Mouse (Mus musculus) MEL (cell line): ENCODE data around the gene Gm9918. TPM values are rescaled to one million over a fixed set of nuclear protein-coding genes. Genes with fewer than 3 reads are reported as not detected.

ENCODE experiments used
- DNase-seq: peaks from one replicate; pipeline ENCODE4 v3.0.0; 2011; ENCODE audit warnings: low read depth, low spot score
- H3K27ac ChIP-seq: 2 replicates; pipeline ENCODE4 v1.5.1; 2012; ENCODE audit warnings: low read depth, mild to moderate bottlenecking, control low read depth, low read length, moderate library complexity; ENCODE audit not compliant: control insufficient read depth
- H3K27me3 ChIP-seq, 2 experiments: fragments of 150-350 bp in 1 of 2; sonication (generic) in 1 of 2; 2 replicates each; pipeline ENCODE4 v1.6.1; 2012; ENCODE audit warnings: low read length in 2 of 2, mild to moderate bottlenecking in 2 of 2, improper control_type of control experiment in 1 of 2, moderate library complexity in 1 of 2; ENCODE audit not compliant: insufficient read depth in 2 of 2, control insufficient read depth in 1 of 2
- H3K36me3 ChIP-seq, 2 experiments: 2 replicates each; pipeline ENCODE4 v1.6.1; 2012 to 2014; ENCODE audit warnings: low read length in 2 of 2, improper control_type of control experiment in 1 of 2, inconsistent platforms in 1 of 2, mild to moderate bottlenecking in 1 of 2; ENCODE audit not compliant: insufficient read depth in 2 of 2, control insufficient read depth in 1 of 2
- H3K4me1 ChIP-seq, 2 experiments: fragments of 150-350 bp in 1 of 2; sonication (generic) in 1 of 2; 2 replicates each; pipeline ENCODE4 v1.6.1; 2012; ENCODE audit warnings: low read length in 2 of 2, improper control_type of control experiment in 1 of 2, mild to moderate bottlenecking in 1 of 2; ENCODE audit not compliant: insufficient read depth in 2 of 2, control insufficient read depth in 1 of 2
- H3K4me3 ChIP-seq, 2 experiments: fragments of 150-350 bp in 1 of 2; sonication (generic) in 1 of 2; 2 replicates each; pipeline ENCODE4 v1.5.1; 2012; ENCODE audit warnings: low read depth in 2 of 2, low read length in 2 of 2, mild to moderate bottlenecking in 2 of 2, moderate library complexity in 2 of 2, control low read depth in 1 of 2, improper control_type of control experiment in 1 of 2; ENCODE audit not compliant: control insufficient read depth in 1 of 2, insufficient read depth in 1 of 2
- H3K79me2 ChIP-seq: 2 replicates; pipeline ENCODE4 v1.6.1; 2012; ENCODE audit warnings: mild to moderate bottlenecking, low read length, moderate library complexity; ENCODE audit not compliant: control insufficient read depth, poor library complexity, insufficient read depth
- H3K9ac ChIP-seq: 2 replicates; pipeline ENCODE4 v1.6.1; 2012; ENCODE audit warnings: low read depth, mild to moderate bottlenecking, control low read depth, low read length, moderate library complexity; ENCODE audit not compliant: control insufficient read depth, poor library complexity, severe bottlenecking
- H3K9me3 ChIP-seq: fragments of 150-350 bp; sonication (generic); replicated peaks from 2 replicates; pipeline ENCODE4 v1.6.1; 2012; ENCODE audit warnings: mild to moderate bottlenecking, low read length, improper control_type of control experiment, moderate library complexity; ENCODE audit not compliant: insufficient read depth
- BHLHE40 ChIP-seq: IDR thresholded peaks from 2 replicates; pipeline ENCODE4 v1.6.1; 2012; ENCODE audit warnings: low read depth, mild to moderate bottlenecking, inconsistent platforms, low read length, improper control_type of control experiment, borderline replicate concordance
- CHD1 ChIP-seq: IDR thresholded peaks from 2 replicates; pipeline ENCODE4 v1.6.1; 2012; ENCODE audit warnings: low read depth, mild to moderate bottlenecking, inconsistent platforms, low read length, improper control_type of control experiment
- CHD2 ChIP-seq: IDR thresholded peaks from 2 replicates; pipeline ENCODE4 v1.6.1; 2011; ENCODE audit warnings: low read length, improper control_type of control experiment
- ELF1 ChIP-seq: IDR thresholded peaks from 2 replicates; pipeline ENCODE4 v1.6.1; 2014; ENCODE audit warnings: low read depth, mild to moderate bottlenecking, inconsistent platforms, low read length, improper control_type of control experiment, moderate library complexity
- EP300 ChIP-seq, 2 experiments: IDR thresholded peaks; 2 replicates each; pipeline ENCODE4 v1.6.1; 2011; ENCODE audit warnings: improper control_type of control experiment in 2 of 2, low read length in 2 of 2, low read depth in 1 of 2, mild to moderate bottlenecking in 1 of 2
- ETS1 ChIP-seq: IDR thresholded peaks from 2 replicates; pipeline ENCODE4 v1.6.1; 2012; ENCODE audit warnings: low read depth, mild to moderate bottlenecking, inconsistent platforms, low read length, improper control_type of control experiment, moderate library complexity
- HCFC1 ChIP-seq: IDR thresholded peaks from 2 replicates; pipeline ENCODE4 v1.6.1; 2012; ENCODE audit warnings: low read depth, mild to moderate bottlenecking, inconsistent platforms, low read length, improper control_type of control experiment, moderate library complexity
- MXI1 ChIP-seq: IDR thresholded peaks from 2 replicates; pipeline ENCODE4 v1.6.1; 2011; ENCODE audit warnings: mild to moderate bottlenecking, low read depth, low read length, improper control_type of control experiment
- NELFE ChIP-seq: IDR thresholded peaks from 2 replicates; pipeline ENCODE4 v1.6.1; 2011; ENCODE audit warnings: low read depth, low read length, improper control_type of control experiment
- NRF1 ChIP-seq: IDR thresholded peaks from 2 replicates; pipeline ENCODE4 v1.6.1; 2014; ENCODE audit warnings: low read depth, mild to moderate bottlenecking, inconsistent platforms, low read length, improper control_type of control experiment, moderate library complexity; ENCODE audit not compliant: poor library complexity, insufficient read depth, severe bottlenecking
- POLR2AphosphoS2 ChIP-seq: IDR thresholded peaks from 2 replicates; pipeline ENCODE4 v1.6.1; 2011; ENCODE audit warnings: low read length, improper control_type of control experiment
- RAD21 ChIP-seq: IDR thresholded peaks from 2 replicates; pipeline ENCODE4 v1.6.1; 2011; ENCODE audit warnings: mild to moderate bottlenecking, low read depth, low read length, improper control_type of control experiment
- TCF12 ChIP-seq: IDR thresholded peaks from 2 replicates; pipeline ENCODE4 v1.6.1; 2014; ENCODE audit warnings: low read depth, mild to moderate bottlenecking, inconsistent platforms, low read length, improper control_type of control experiment, moderate library complexity
- USF1 ChIP-seq: IDR thresholded peaks from 2 replicates; pipeline ENCODE4 v1.6.1; 2014; ENCODE audit warnings: low read depth, mild to moderate bottlenecking, inconsistent platforms, low read length, improper control_type of control experiment, moderate library complexity
- USF2 ChIP-seq, 2 experiments: IDR thresholded peaks; 2 replicates each; pipeline ENCODE4 v1.6.1; 2011 to 2012; ENCODE audit warnings: improper control_type of control experiment in 2 of 2, low read length in 2 of 2, borderline replicate concordance in 1 of 2, inconsistent platforms in 1 of 2, low read depth in 1 of 2, mild to moderate bottlenecking in 1 of 2; ENCODE audit not compliant: insufficient read depth in 1 of 2
- polyA plus RNA-seq, 2 experiments: library from polyadenylated mRNA; stranded (reverse) in 1 of 2; unstranded in 1 of 2; fragments of >175 nt in 1 of 2; fragments of >200 nt in 1 of 2; gene quantifications; 2 replicates each; pipeline versions ENCODE4 v1.2.1 to v1.2.4; 2012; ENCODE audit warnings: low replicate concordance in 2 of 2, low read depth in 1 of 2; ENCODE audit not compliant: insufficient read length in 2 of 2, insufficient read depth in 1 of 2, missing spikeins in 1 of 2
- total RNA-seq: library from RNA; depleted of rRNA; stranded (reverse); fragments of 300-350 nt; gene quantifications from 2 replicates; pipeline ENCODE4 v1.2.3, GENCODE M21; 2012

Gene Gm9918
- total and polyA plus RNA-seq, 3 experiments: 0.04 TPM; not detected in 2

GRCm38 (mm10) chr15:102240607-102241006 lies 29.8 kb upstream of the Gm9918 start:
- Histone ChIP-seq H3K36me3 (peaks cover 0 to 7% of the 10 kb centered on the region in 2 experiments; a peak in 2 of 4 replicates), H3K27ac (no peak overlapping the region), H3K9ac (no peak overlapping the region), H3K9me3 (no peaks in the 10 kb centered on the region), H3K4me1 (peaks cover 3 to 21% of the 10 kb centered on the region in 2 experiments), H3K4me3 (no peak overlapping the region), H3K27me3 (peaks cover 5 to 8% of the 10 kb centered on the region in 2 experiments; a peak in 3 of 4 replicates), H3K79me2 (no peaks in the 10 kb centered on the region)
- DNase-seq: no peak
- TF ChIP-seq POLR2AphosphoS2 (no peak), MXI1 (no peak), EP300 (IDR thresholded peaks at IDR 0.05; ENCODE audit: low read depth in 1 of 2, low read length in 2 of 2) (no peak), CHD1 (no peak), CHD2 (no peak)

GRCm38 (mm10) chr15:102242404-102243228 lies 27.7 kb upstream of the Gm9918 start:
- H3K9me3 ChIP-seq: no peaks in the 10 kb centered on the region
- DNase-seq: no peak
- H3K4me3 ChIP-seq: no peak overlapping the region
- TF ChIP-seq RAD21: no peak
- TF ChIP-seq USF1: 0 out of 2 replicates have a peak, but pooled peaks have one; percentile 14
- peaks cover 9 to 15% of the 10 kb centered on the region in 2 experiments; a peak in 3 of 4 replicates for H3K27me3 ChIP-seq
- no peak overlapping the region for H3K27ac ChIP-seq
- no peak overlapping the region for H3K9ac ChIP-seq
- peaks cover 5 to 28% of the 10 kb centered on the region in 2 experiments for H3K4me1 ChIP-seq
- H3K79me2 ChIP-seq: no peaks in the 10 kb centered on the region; the same call in 1 of the 2 replicates
- H3K36me3 ChIP-seq: peaks cover 0 to 7% of the 10 kb centered on the region in 2 experiments; a peak in 2 of 4 replicates

- TF ChIP-seq ELF1: 0 out of 2 replicates have a peak, but pooled peaks have one; percentile 31
- TF ChIP-seq NELFE: 0 out of 2 replicates have a peak, but pooled peaks have one; percentile 15
- TF ChIP-seq BHLHE40: no peak
- TF ChIP-seq EP300 (IDR thresholded peaks at IDR 0.05; ENCODE audit: low read depth in 1 of 2, low read length in 2 of 2): peak in 1 of 2 experiments; percentile 54; a peak in 1 of 4 replicates
- no peak for TF ChIP-seq RAD21
- TF ChIP-seq USF2 (IDR thresholded peaks at IDR 0.05; ENCODE audit: borderline replicate concordance in 1 of 2, insufficient read depth in 1 of 2, low read depth in 1 of 2, low read length in 2 of 2): no peak
- 0 out of 2 replicates have a peak, but pooled peaks have one; percentile 1 for TF ChIP-seq TCF12
- TF ChIP-seq NRF1: peak; percentile 50; the same call in 1 of the 2 replicates
- peak; percentile 53 for TF ChIP-seq MXI1
- TF ChIP-seq HCFC1: no peak
- peak; percentile 30; the same call in 1 of the 2 replicates for TF ChIP-seq ETS1
- peaks cover 12 to 19% of the 10 kb centered on the region in 2 experiments; a peak in 3 of 4 replicates for H3K27me3 ChIP-seq
- H3K9me3 ChIP-seq: no peaks in the 10 kb centered on the region
- peak overlapping the region; percentile 38 for H3K9ac ChIP-seq
- H3K4me1 ChIP-seq: peaks cover 5 to 28% of the 10 kb centered on the region in 2 experiments
- H3K27ac ChIP-seq: no peak overlapping the region
- peak overlapping the region; percentile 11 to 26; a peak in 3 of 4 replicates for H3K4me3 ChIP-seq
- no peaks in the 10 kb centered on the region; the same call in 1 of the 2 replicates for H3K79me2 ChIP-seq
- peaks cover 0 to 7% of the 10 kb centered on the region in 2 experiments; a peak in 2 of 4 replicates for H3K36me3 ChIP-seq
- DNase-seq: peak; percentile 48
Measured at GRCm38 (mm10) chr15:102243229-102244190, 26.9 kb upstream of the Gm9918 start.
